Mouse (Mus musculus): ENCODE data around the gene Cacna2d3.

GRCm38 (mm10) chr14:29172207-29172606 lies 549.5 kb downstream of the Cacna2d3 start:
- TF ChIP-seq CTCF (IDR thresholded peaks at IDR 0.05; ENCODE audit: low read depth): no peak
- no peak for TF ChIP-seq EP300 (IDR thresholded peaks at IDR 0.05; ENCODE audit: low read depth)

Data from liver, embryonic 14.5 days (tissue).